7 mouse cellular contexts compared by ENCODE assay signal in genomic region chr13:28958211-28959067, GRCm38 (mm10). TPM values are rescaled to one million over a fixed set of nuclear protein-coding genes. Genes with fewer than 3 reads are reported as not detected.
A peak's percentile ranks its signal among the peaks of the same experiment; 100 is the strongest.
DNase-seq lines count a peak whose midpoint lies in the region; ATAC-seq and TF ChIP-seq lines count a peak whose summit lies in the region.

No protein-coding gene starts in this region.

- ATAC-seq in granulocyte monocyte progenitor cell, adult 5-6 weeks (replicated peaks; ENCODE audit: poor library complexity, severe bottlenecking), result peak; percentile 38
- peak; percentile 65 for ATAC-seq in limb, embryonic 14.5 days (ENCODE audit: low FRiP score, low read depth)
- peak; percentile 72 for ATAC-seq in midbrain, embryonic 15.5 days (replicated peaks)

- H3K27me3 ChIP-seq in embryonic facial prominence, embryonic 10.5 days (replicated peaks; ENCODE audit: low read depth, poor library complexity, severe bottlenecking), result 0 out of 2 replicates have a peak, but pooled peaks cover 5% of the 10 kb centered on the region
- H3K27me3 ChIP-seq in limb, embryonic 14.5 days (ENCODE audit: control insufficient read depth, insufficient read depth, low read length), result no peaks in the 10 kb centered on the region
- no peaks in the 10 kb centered on the region for H3K27me3 ChIP-seq in midbrain, embryonic 15.5 days (replicated peaks)

- peak overlapping the region; percentile 75 for H3K9ac ChIP-seq in limb, embryonic 14.5 days (ENCODE audit: low read depth, low read length, severe bottlenecking)
- H3K9ac ChIP-seq in midbrain, embryonic 15.5 days, result peak overlapping the region; percentile 77

- peak overlapping the region; percentile 76 for H3K4me3 ChIP-seq in embryonic facial prominence, embryonic 10.5 days
- H3K4me3 ChIP-seq in limb, embryonic 14.5 days (replicated peaks; ENCODE audit: low read length), result peak overlapping the region; percentile 61
- peak overlapping the region; percentile 51 for H3K4me3 ChIP-seq in midbrain, embryonic 15.5 days

- no peak for TF ChIP-seq POLR2A in limb, embryonic 14.5 days (IDR thresholded peaks at IDR 0.05; ENCODE audit: borderline replicate concordance, extremely low read depth, insufficient read depth, insufficient read length)

- peaks cover 28% of the 10 kb centered on the region for H3K4me1 ChIP-seq in embryonic facial prominence, embryonic 10.5 days
- H3K4me1 ChIP-seq in limb, embryonic 14.5 days (ENCODE audit: control insufficient read depth, insufficient read depth, low read length), result peaks cover 3% of the 10 kb centered on the region; the same call in 1 of the 2 replicates
- peaks cover 25% of the 10 kb centered on the region for H3K4me1 ChIP-seq in midbrain, embryonic 15.5 days

- H3K36me3 ChIP-seq in embryonic facial prominence, embryonic 10.5 days (replicated peaks), result no peaks in the 10 kb centered on the region
- H3K36me3 ChIP-seq in limb, embryonic 14.5 days (ENCODE audit: control insufficient read depth, insufficient read depth, low read length), result no peaks in the 10 kb centered on the region
- H3K36me3 ChIP-seq in midbrain, embryonic 15.5 days (replicated peaks), result no peaks in the 10 kb centered on the region

- DNase-seq in adrenal gland, postnatal 10 days, result peak; percentile 87
- peak; percentile 88 for DNase-seq in embryonic facial prominence, embryonic 10.5 days (ENCODE audit: low spot score)
- peak; percentile 72 for DNase-seq in kidney, adult 11 months
- peak; percentile 90 for DNase-seq in limb, embryonic 14.5 days (ENCODE audit: low spot score)
- peak; percentile 56 for DNase-seq in spleen, postnatal 36 days (ENCODE audit: low spot score in 2 of 2)

- WGBS in embryonic facial prominence, embryonic 10.5 days, result under 1% methylated on average over 54 of the region's 54 CpGs
- WGBS in limb, embryonic 14.5 days, result under 1% methylated on average over 54 of the region's 54 CpGs
- under 1% methylated on average over 54 of the region's 54 CpGs for WGBS in midbrain, embryonic 15.5 days

- peak overlapping the region; percentile 94 for H3K4me2 ChIP-seq in limb, embryonic 14.5 days (replicated peaks; ENCODE audit: low read depth, low read length, severe bottlenecking)
- H3K4me2 ChIP-seq in midbrain, embryonic 15.5 days, result peak overlapping the region; percentile 96

- H3K9me3 ChIP-seq in embryonic facial prominence, embryonic 10.5 days, result no peaks in the 10 kb centered on the region
- H3K9me3 ChIP-seq in limb, embryonic 14.5 days (ENCODE audit: control insufficient read depth, low read length), result no peaks in the 10 kb centered on the region
- H3K9me3 ChIP-seq in midbrain, embryonic 15.5 days, result no peaks in the 10 kb centered on the region

- H3K27ac ChIP-seq in embryonic facial prominence, embryonic 10.5 days (replicated peaks), result peak overlapping the region; percentile 93
- peak overlapping the region; percentile 90 for H3K27ac ChIP-seq in limb, embryonic 14.5 days (replicated peaks; ENCODE audit: low read depth, low read length)
- H3K27ac ChIP-seq in midbrain, embryonic 15.5 days, result peak overlapping the region; percentile 98

RNA-seq across cellular contexts. Expression of gene Sox4, which starts 4.9 kb away (rescaled TPM):
- 10 to 100 TPM; 23.4 to 42.3 TPM for total RNA-seq in adrenal gland, postnatal 10 days (2021)
- 69.6 and 73.2 TPM in 2 replicates for polyA plus RNA-seq in embryonic facial prominence, embryonic 10.5 days (2016; fragmentation: Nextera tagmentation; extraction: Ambion mirVana)
- 25.7 and 31.6 TPM in 2 replicates for total RNA-seq in granulocyte monocyte progenitor cell, adult 5-6 weeks (2014; fragmentation: Nextera tagmentation)
- 38.6 and 41.5 TPM in 2 replicates for total RNA-seq in granulocyte monocyte progenitor cell, adult 5-6 weeks (2017)
- 67.1 and 96.1 TPM in 2 replicates for polyA plus RNA-seq in limb, embryonic 14.5 days (2012; rRNA removed)
- polyA plus RNA-seq in limb, embryonic 14.5 days (2014; fragmentation: Nextera tagmentation; extraction: Ambion mirVana), result 84.9 and 104 TPM in 2 replicates
- polyA plus RNA-seq in midbrain, embryonic 15.5 days (2015; fragmentation: Nextera tagmentation; extraction: Ambion mirVana), result 197 and 207 TPM in 2 replicates

Comparison
In these comparisons a context has a peak if more than half of its experiments do, and no peak if none do; other contexts are left out.
1. Peak in every context shown above with its lines: DNase-seq, ATAC-seq, H3K4me3 ChIP-seq and H3K27ac ChIP-seq.